Mouse (Mus musculus) NIH3T3 (cell line): ENCODE measurements around the gene Cd79b.

Experiments
- DNase-seq: peaks from one replicate; pipeline ENCODE4 v3.0.0-alpha.2; 2012; ENCODE audit warnings: low read depth

Gene Cd79b

GRCm38 (mm10) chr11:106273811-106274210 is 40.8 kb downstream of the Cd79b start:
- DNase-seq = no peak

- DNase-seq = no peak
Measured at GRCm38 (mm10) chr11:106273311-106273684, 41.3 kb downstream of the Cd79b start.

- DNase-seq = peak; percentile 98
Measured at GRCm38 (mm10) chr11:106272644-106273310, 41.8 kb downstream of the Cd79b start, which contains the start of gene Smarcd2. Smarcd2 (minus strand) TSS chr11:106272972.

GRCm38 (mm10) chr11:106271794-106272643 is 42.5 kb downstream of the Cd79b start:
- peak; percentile 57 for DNase-seq

- DNase-seq = peak; percentile 20
Measured at GRCm38 (mm10) chr11:106271131-106271793, 43.3 kb downstream of the Cd79b start.

- DNase-seq = peak; percentile 12
Measured at GRCm38 (mm10) chr11:106269060-106269431, 45.5 kb downstream of the Cd79b start.

GRCm38 (mm10) chr11:106268326-106269059 is 46.1 kb downstream of the Cd79b start:
- DNase-seq = peak; percentile 79

GRCm38 (mm10) chr11:106267871-106268270 is 46.7 kb downstream of the Cd79b start:
- DNase-seq = no peak

- DNase-seq = no peak
Measured at GRCm38 (mm10) chr11:106267311-106267852, 47.2 kb downstream of the Cd79b start.

GRCm38 (mm10) chr11:106266431-106266830 is 48.1 kb downstream of the Cd79b start:
- DNase-seq = no peak

- DNase-seq = no peak
Measured at GRCm38 (mm10) chr11:106265570-106265969, 49.0 kb downstream of the Cd79b start.

GRCm38 (mm10) chr11:106264988-106265387 is 49.6 kb downstream of the Cd79b start:
- DNase-seq = no peak

GRCm38 (mm10) chr11:106263963-106264362 is 50.6 kb downstream of the Cd79b start:
- DNase-seq = no peak
